Mouse (Mus musculus) embryonic facial prominence, embryonic 13.5 days (tissue): Measurements from ENCODE around the gene Pdcd1lg2. TPM values are rescaled to one million over a fixed set of nuclear protein-coding genes. Genes with fewer than 3 reads are reported as not detected.

Source experiments
- ATAC-seq: fragments of 200-750 bp; cut with Nextera tagmentation; 2 replicates; pipeline ENCODE4 v1.8.0; 2017; ENCODE audit warnings: low read depth; ENCODE audit not compliant: insufficient number of reproducible peaks, insufficient read depth, low FRiP score, low TSS enrichment
- H3K27ac ChIP-seq: fragments of 300-500 bp; sonication (generic); 2 replicates; pipeline ENCODE4 v1.5.1; 2015; ENCODE audit warnings: moderate library complexity, mild to moderate bottlenecking, inconsistent platforms
- H3K27me3 ChIP-seq: fragments of 300-500 bp; sonication (generic); 2 replicates; pipeline ENCODE4 v1.6.1; 2015; ENCODE audit warnings: mild to moderate bottlenecking, inconsistent platforms
- H3K36me3 ChIP-seq: fragments of 300-500 bp; sonication (generic); 2 replicates; pipeline ENCODE4 v1.6.1; 2015; ENCODE audit warnings: mild to moderate bottlenecking, inconsistent platforms
- H3K4me1 ChIP-seq: fragments of 300-500 bp; sonication (generic); 2 replicates; pipeline ENCODE4 v1.6.1; 2015; ENCODE audit warnings: inconsistent platforms
- H3K4me2 ChIP-seq: fragments of 300-500 bp; sonication (generic); 2 replicates; pipeline ENCODE4 v1.6.1; 2015; ENCODE audit warnings: moderate library complexity, mild to moderate bottlenecking, inconsistent platforms
- H3K4me3 ChIP-seq: fragments of 300-500 bp; sonication (generic); 2 replicates; pipeline ENCODE4 v1.5.1; 2015; ENCODE audit warnings: mild to moderate bottlenecking, inconsistent platforms
- H3K9ac ChIP-seq: fragments of 300-500 bp; sonication (generic); 2 replicates; pipeline ENCODE4 v1.6.1; 2015; ENCODE audit warnings: mild to moderate bottlenecking, inconsistent platforms
- H3K9me3 ChIP-seq: fragments of 300-500 bp; sonication (generic); 2 replicates; pipeline ENCODE4 v1.6.1; 2016; ENCODE audit warnings: inconsistent platforms
- WGBS: fragments of 180-500 bp; shearing (Covaris S2); methylation state at CpG from one replicate; pipeline ENCODE4 v1.1.7; 2015; ENCODE audit warnings: mixed read lengths; 5-methylcytosine and 5-hydroxymethylcytosine counted together
- polyA plus RNA-seq: library from polyadenylated mRNA; unstranded; fragments of >200 nt; fragmentation: Nextera tagmentation; extraction: Ambion mirVana; gene quantifications from 2 replicates; pipeline ENCODE4 v1.2.1, GENCODE M21; 2015

Pdcd1lg2 gene
- polyA plus RNA-seq, 1 experiment from 2014 or later = not detected

DNA sequence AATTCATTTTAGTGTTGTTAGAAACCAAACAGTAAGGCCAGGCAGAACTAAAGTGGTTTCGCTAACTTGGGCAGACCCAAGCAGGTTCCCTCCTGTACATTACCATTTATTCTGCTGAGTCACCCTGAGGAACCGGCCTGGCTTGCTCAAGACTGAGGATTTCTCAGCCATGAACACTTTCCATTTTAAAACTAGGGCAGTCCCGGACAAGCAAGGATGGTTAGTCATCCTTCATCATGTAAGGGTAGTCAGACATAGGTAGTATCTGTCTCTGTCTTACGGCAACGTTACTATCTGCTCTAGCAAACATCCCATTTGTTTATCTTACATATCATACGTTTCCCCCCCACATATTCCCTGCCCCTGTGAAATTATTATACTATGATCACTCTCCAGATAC is 25.7 kb upstream of the Pdcd1lg2 start:
- no peak for ATAC-seq
- 82% methylated on average over 6 of the region's 6 CpGs for WGBS

DNA sequence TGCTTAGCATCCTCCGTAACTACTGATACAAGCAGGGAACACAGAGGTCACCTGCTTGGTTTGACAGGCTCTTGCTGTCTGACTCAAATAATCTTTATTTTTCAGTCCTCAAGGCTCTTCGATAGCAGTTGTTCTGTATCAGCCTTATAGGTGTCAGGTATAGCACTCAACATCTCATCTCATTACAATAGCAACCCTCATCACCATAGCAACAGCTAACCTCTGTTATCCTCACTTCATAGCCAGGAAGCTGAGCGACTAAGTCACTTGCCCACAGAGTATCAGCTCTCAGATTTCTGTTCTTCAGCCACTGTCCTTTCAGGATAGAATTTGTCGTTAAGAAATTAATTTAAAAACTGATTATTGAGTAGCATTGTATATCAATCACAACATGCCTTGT is 24.9 kb upstream of the Pdcd1lg2 start:
- Histone ChIP-seq H3K27ac (no peak overlapping the region), H3K36me3 (no peaks in the 10 kb centered on the region), H3K4me3 (no peak overlapping the region), H3K4me1 (no peaks in the 10 kb centered on the region; the same call in 1 of the 2 replicates), H3K4me2 (no peak overlapping the region), H3K9ac (no peak overlapping the region), H3K27me3 (no peaks in the 10 kb centered on the region), H3K9me3 (no peaks in the 10 kb centered on the region)
- no peak for ATAC-seq
- 87% methylated on average over 4 of the region's 4 CpGs for WGBS

More for the DNA sequence above, 25.7 kb upstream of the Pdcd1lg2 start:
- no peak overlapping the region for H3K9ac ChIP-seq
- H3K4me1 ChIP-seq = no peaks in the 10 kb centered on the region; the same call in 1 of the 2 replicates
- H3K27ac ChIP-seq = no peak overlapping the region
- no peak overlapping the region for H3K4me3 ChIP-seq
- H3K9me3 ChIP-seq = no peaks in the 10 kb centered on the region
- H3K27me3 ChIP-seq = no peaks in the 10 kb centered on the region
- no peaks in the 10 kb centered on the region for H3K36me3 ChIP-seq
- H3K4me2 ChIP-seq = no peak overlapping the region

DNA sequence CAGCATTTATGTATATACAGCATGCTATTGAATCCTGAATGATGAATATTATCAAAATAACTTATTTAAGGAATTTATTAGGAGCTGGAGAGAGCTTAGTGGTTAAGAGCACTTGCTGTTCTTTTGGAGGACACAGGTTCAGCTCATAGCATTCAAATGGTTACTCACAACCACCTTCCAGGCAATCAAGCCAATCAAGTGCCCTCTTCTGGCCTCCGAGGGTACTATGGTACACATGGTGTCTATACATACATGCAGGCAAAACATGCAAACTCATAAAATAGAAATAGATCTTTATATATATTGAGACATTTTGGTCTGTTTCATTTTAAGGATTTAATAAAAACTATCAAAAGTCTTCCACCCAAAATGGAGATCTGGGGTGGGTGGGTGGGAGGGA is 21.9 kb upstream of the Pdcd1lg2 start:
- Histone ChIP-seq H3K4me3 (no peak overlapping the region), H3K36me3 (no peaks in the 10 kb centered on the region), H3K4me1 (no peaks in the 10 kb centered on the region; the same call in 1 of the 2 replicates), H3K27me3 (no peaks in the 10 kb centered on the region), H3K4me2 (no peak overlapping the region), H3K9ac (no peak overlapping the region), H3K27ac (no peak overlapping the region), H3K9me3 (no peaks in the 10 kb centered on the region)
- no peak for ATAC-seq
- 85% methylated on average over 1 of the region's 1 CpGs for WGBS

DNA sequence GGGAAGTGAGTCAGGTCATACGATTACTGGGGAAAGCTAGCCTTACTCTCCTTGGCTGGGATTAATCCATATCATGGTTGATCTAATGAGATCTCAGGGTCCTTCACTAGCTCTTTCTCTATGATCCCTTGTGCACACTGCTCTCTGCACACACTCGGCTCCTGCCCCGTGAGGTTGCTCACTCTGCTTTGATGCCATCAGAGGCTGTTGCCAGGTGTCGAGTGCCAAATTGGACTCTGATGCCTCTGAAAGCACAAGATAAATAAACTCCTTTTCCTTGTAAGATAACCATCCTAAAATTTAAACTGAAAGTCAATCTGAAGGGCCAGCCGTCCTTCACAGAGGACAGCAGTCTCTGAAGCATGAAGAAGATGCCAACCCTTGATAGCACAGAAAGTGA is 20.2 kb upstream of the Pdcd1lg2 start:
- Histone ChIP-seq H3K9ac (no peak overlapping the region), H3K4me3 (no peak overlapping the region), H3K4me2 (no peak overlapping the region), H3K27me3 (no peaks in the 10 kb centered on the region), H3K36me3 (no peaks in the 10 kb centered on the region), H3K27ac (no peak overlapping the region), H3K9me3 (no peaks in the 10 kb centered on the region), H3K4me1 (no peaks in the 10 kb centered on the region; the same call in 1 of the 2 replicates)
- 77% methylated on average over 5 of the region's 5 CpGs for WGBS
- no peak for ATAC-seq

DNA sequence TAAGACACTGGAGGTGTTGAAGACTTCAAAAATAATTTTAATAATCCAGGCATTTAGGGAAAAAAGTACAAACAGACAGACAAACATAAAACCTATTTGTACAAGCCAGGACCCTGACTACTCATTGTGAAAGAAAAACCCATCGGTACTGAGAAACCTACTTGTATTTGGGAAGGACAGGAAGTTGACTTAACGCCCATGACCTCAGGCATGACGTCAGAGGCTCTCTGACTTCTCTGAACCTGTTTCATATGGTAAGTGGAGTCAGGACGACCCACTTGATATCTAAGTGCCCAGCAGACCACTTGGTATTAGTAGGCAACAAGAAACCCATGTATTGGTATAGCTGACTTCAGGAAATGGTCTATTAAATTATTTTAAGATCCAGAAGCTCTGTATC is 19.4 kb upstream of the Pdcd1lg2 start:
- H3K9ac ChIP-seq = no peak overlapping the region
- no peak overlapping the region for H3K27ac ChIP-seq
- WGBS = 55% methylated on average over 4 of the region's 4 CpGs
- H3K4me1 ChIP-seq = no peaks in the 10 kb centered on the region; the same call in 1 of the 2 replicates
- no peaks in the 10 kb centered on the region for H3K9me3 ChIP-seq
- no peaks in the 10 kb centered on the region for H3K36me3 ChIP-seq
- no peaks in the 10 kb centered on the region for H3K27me3 ChIP-seq
- no peak overlapping the region for H3K4me2 ChIP-seq
- H3K4me3 ChIP-seq = no peak overlapping the region
- ATAC-seq = no peak

DNA sequence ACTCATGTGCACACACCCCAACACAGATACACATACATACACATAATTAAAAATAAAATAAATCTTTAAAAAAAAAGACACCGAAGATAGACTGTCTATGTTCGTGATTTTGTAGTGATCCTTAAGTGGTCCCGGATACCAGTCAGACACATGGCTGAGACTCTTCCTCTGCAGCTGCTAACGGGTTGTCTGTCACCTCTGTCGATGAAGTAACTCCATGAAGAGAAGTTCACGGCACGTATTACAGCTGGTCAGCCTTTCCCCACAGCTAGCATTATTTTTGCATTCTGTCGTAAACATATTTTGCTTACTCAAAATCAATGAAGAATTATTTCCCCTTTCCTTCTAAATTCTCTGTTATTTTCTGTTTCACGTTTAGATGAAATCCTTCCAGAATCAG is 17.4 kb upstream of the Pdcd1lg2 start:
- Histone ChIP-seq H3K36me3 (no peaks in the 10 kb centered on the region), H3K27me3 (no peaks in the 10 kb centered on the region), H3K9me3 (peaks cover 5% of the 10 kb centered on the region; the same call in 1 of the 2 replicates), H3K9ac (no peak overlapping the region), H3K4me3 (no peak overlapping the region), H3K4me2 (no peak overlapping the region), H3K4me1 (no peaks in the 10 kb centered on the region), H3K27ac (no peak overlapping the region)
- 92% methylated on average over 9 of the region's 9 CpGs for WGBS
- ATAC-seq = no peak

DNA sequence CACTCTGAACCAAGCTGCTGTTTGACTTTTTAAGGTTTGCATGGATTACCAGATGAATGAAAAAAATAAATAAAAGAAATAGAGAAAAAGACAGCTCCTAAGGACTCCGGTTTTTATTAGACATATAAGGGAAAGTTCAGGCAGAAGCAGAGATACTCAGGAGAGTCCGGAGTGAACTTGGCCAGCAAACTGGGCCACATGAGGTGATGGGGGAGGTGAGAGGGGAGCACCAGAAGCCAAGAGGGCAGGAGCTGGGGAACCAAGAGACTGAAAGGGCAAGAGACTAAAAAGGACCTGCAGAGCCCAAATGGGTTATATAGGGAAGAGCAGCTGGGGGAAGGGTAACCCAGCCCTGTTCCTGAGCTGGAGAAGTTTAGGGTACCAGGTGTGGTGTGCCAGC is 16.0 kb upstream of the Pdcd1lg2 start:
- no peak overlapping the region for H3K27ac ChIP-seq
- no peaks in the 10 kb centered on the region for H3K27me3 ChIP-seq
- no peak overlapping the region for H3K9ac ChIP-seq
- no peak for ATAC-seq
- peaks cover 9% of the 10 kb centered on the region; the same call in 1 of the 2 replicates for H3K9me3 ChIP-seq
- H3K4me3 ChIP-seq = no peak overlapping the region
- H3K4me1 ChIP-seq = no peaks in the 10 kb centered on the region
- H3K4me2 ChIP-seq = no peak overlapping the region
- WGBS = 92% methylated on average over 2 of the region's 2 CpGs
- no peaks in the 10 kb centered on the region for H3K36me3 ChIP-seq

DNA sequence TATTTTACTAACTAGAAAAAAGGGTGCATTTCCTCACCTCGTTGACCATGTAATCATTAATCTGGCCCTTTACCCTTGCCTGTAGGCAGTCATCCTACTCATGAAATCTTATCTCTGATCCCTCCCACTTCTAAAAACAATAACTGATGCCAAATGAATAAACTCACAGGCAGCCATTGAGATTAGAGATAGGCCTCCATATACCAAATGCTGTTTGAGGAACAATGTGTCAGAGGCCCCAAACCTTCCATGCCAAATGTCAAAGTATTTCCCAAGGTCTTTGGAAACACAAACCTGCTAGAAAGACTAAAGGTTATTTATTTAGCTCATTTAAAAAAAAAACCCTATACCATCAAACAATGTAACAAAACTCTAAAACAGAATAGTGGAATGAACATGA is 14.4 kb upstream of the Pdcd1lg2 start:
- H3K4me2 ChIP-seq = no peak overlapping the region
- no peak overlapping the region for H3K9ac ChIP-seq
- H3K27ac ChIP-seq = no peak overlapping the region
- H3K4me3 ChIP-seq = no peak overlapping the region
- H3K9me3 ChIP-seq = peaks cover 9% of the 10 kb centered on the region; the same call in 1 of the 2 replicates
- H3K27me3 ChIP-seq = no peaks in the 10 kb centered on the region
- ATAC-seq = no peak
- WGBS = 60% methylated on average over 1 of the region's 1 CpGs
- no peaks in the 10 kb centered on the region for H3K4me1 ChIP-seq
- no peaks in the 10 kb centered on the region for H3K36me3 ChIP-seq

DNA sequence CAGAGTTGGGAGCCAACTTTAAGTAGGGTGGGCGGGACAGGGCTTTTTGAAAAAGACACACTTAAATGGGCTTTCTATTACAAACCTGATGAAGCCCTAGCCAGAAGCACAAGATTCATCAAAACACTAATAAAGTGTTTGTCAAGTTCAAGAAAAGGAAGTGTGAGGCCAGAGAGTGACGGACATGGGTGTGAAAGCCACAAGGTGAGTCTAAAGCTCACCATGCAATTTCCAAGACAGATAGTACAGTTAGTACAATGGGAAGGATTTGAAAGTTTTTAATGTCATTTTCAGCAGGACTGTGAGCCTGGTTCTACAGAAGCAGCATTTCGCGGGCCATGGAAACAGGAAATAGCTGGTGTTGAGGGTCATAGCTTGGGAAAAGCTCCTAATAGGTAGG is 10.9 kb upstream of the Pdcd1lg2 start:
- Histone ChIP-seq H3K4me3 (no peak overlapping the region), H3K9me3 (peaks cover 9% of the 10 kb centered on the region; the same call in 1 of the 2 replicates), H3K36me3 (no peaks in the 10 kb centered on the region), H3K4me2 (no peak overlapping the region), H3K27ac (no peak overlapping the region), H3K4me1 (0 out of 2 replicates have a peak, but pooled peaks cover 2% of the 10 kb centered on the region), H3K27me3 (no peaks in the 10 kb centered on the region), H3K9ac (no peak overlapping the region)
- 97% methylated on average over 4 of the region's 4 CpGs for WGBS
- no peak for ATAC-seq

DNA sequence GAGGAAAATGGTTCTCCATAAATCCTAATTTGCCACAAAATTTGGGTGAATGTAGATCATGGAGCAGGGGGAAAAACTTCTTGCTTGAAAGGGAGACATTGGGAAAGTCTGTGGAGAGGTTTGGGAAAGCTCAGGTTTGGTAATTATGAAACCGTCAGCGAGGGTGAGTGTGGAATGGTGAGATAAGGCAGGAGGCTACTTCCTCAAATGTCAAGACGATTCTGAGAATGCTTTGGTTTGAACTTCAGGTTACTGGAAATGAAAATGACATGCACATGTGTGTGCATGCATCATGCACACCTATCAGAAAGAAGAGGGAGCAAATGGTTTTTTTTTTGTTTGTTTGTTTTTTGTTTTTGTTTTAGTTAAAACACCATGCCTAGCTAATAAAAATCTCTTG is 10.3 kb upstream of the Pdcd1lg2 start:
- peaks cover 9% of the 10 kb centered on the region; the same call in 1 of the 2 replicates for H3K9me3 ChIP-seq
- no peaks in the 10 kb centered on the region for H3K27me3 ChIP-seq
- no peak overlapping the region for H3K9ac ChIP-seq
- H3K36me3 ChIP-seq = no peaks in the 10 kb centered on the region
- 0 out of 2 replicates have a peak, but pooled peaks cover 8% of the 10 kb centered on the region for H3K4me1 ChIP-seq
- H3K27ac ChIP-seq = no peak overlapping the region
- H3K4me3 ChIP-seq = no peak overlapping the region
- WGBS = 65% methylated on average over 3 of the region's 3 CpGs
- H3K4me2 ChIP-seq = no peak overlapping the region
- ATAC-seq = no peak

DNA sequence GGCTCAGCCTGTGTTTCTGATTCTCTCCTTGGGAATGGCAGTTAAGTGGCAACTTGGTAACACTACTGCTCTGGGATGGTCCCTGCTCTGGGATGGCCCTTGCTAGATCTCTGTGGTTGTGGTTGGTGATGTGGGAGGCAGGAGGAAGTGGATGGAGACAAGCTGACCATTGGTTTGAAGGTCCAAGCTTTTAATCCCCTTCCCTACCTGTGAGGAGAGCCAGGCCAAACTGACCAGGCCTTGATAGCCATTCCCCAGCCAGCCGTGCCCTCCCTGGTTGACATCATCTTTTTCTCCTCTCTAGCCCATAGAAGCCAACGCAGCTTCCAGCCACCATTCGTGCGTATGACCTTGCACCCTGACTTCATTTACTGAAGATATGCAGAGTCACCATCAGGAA is 8.1 kb upstream of the Pdcd1lg2 start:
- Histone ChIP-seq H3K36me3 (no peaks in the 10 kb centered on the region), H3K4me2 (no peak overlapping the region), H3K4me1 (peaks cover 24% of the 10 kb centered on the region), H3K9ac (no peak overlapping the region), H3K4me3 (no peak overlapping the region), H3K9me3 (peaks cover 9% of the 10 kb centered on the region; the same call in 1 of the 2 replicates), H3K27me3 (no peaks in the 10 kb centered on the region), H3K27ac (no peak overlapping the region)
- no peak for ATAC-seq
- 88% methylated on average over 4 of the region's 4 CpGs for WGBS

DNA sequence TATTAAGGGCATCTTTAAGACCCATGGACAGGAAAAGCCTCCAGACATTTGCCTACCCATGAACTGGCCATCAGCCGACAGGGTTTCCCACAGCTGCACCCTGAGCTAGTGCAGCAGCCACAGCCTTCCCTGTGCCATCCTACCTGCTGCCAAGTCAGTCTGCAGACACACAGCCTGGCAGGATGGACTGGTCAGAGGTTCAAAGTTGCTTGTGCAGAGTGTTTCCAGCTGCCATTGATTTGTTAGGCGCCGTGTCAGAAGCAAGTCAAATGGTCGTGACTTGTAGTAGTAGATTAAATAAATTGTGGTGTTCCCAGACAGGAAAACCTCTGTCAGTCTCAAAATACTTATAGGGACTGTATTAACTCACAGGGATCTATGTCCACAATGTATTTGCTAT is 7.5 kb upstream of the Pdcd1lg2 start:
- Histone ChIP-seq H3K27me3 (no peaks in the 10 kb centered on the region), H3K9ac (no peak overlapping the region), H3K4me2 (no peak overlapping the region), H3K36me3 (no peaks in the 10 kb centered on the region), H3K4me3 (no peak overlapping the region), H3K4me1 (peaks cover 28% of the 10 kb centered on the region), H3K9me3 (peaks cover 4% of the 10 kb centered on the region; the same call in 1 of the 2 replicates), H3K27ac (no peak overlapping the region)
- ATAC-seq = no peak
- 66% methylated on average over 4 of the region's 4 CpGs for WGBS
